Mouse (Mus musculus) brown adipose tissue, adult 24 weeks (tissue): ENCODE data around the gene Cltb. TPM values are rescaled to one million over a fixed set of nuclear protein-coding genes. Genes with fewer than 3 reads are reported as not detected.

Source experiments
- H3K27ac ChIP-seq: fragments of 200-500 bp; replicated peaks from 2 replicates; pipeline ENCODE4 v1.5.1; 2012; ENCODE audit warnings: low read depth, mild to moderate bottlenecking, low read length
- H3K4me1 ChIP-seq: fragments of 200-500 bp; 2 replicates; pipeline ENCODE4 v1.6.1; 2012; ENCODE audit warnings: low read length, mixed read lengths; ENCODE audit not compliant: control insufficient read depth, insufficient read depth, insufficient read length
- H3K4me3 ChIP-seq: fragments of 200-500 bp; 2 replicates; pipeline ENCODE4 v1.5.1; 2012; ENCODE audit warnings: low read depth, mild to moderate bottlenecking, low read length, moderate library complexity; ENCODE audit not compliant: insufficient read depth
- polyA plus RNA-seq: library from polyadenylated mRNA; stranded (reverse); fragments of >200 nt; gene quantifications from 2 replicates; pipeline ENCODE4 v1.2.4, GENCODE M21; 2012; ENCODE audit not compliant: missing spikeins, insufficient read depth, insufficient read length

Cltb gene
- polyA plus RNA-seq, 1 experiment, result 48.8 TPM

GRCm38 (mm10) chr13:54607204-54607603 lies 3.9 kb downstream of the Cltb start:
- Histone ChIP-seq H3K4me1 (peaks cover 10% of the 10 kb centered on the region), H3K27ac (no peak overlapping the region), H3K4me3 (no peak overlapping the region)

- peaks cover 10% of the 10 kb centered on the region for H3K4me1 ChIP-seq
- no peak overlapping the region; the same call in 1 of the 2 replicates for H3K4me3 ChIP-seq
- peak overlapping the region; percentile 89 for H3K27ac ChIP-seq
Measured at GRCm38 (mm10) chr13:54605426-54605825, 5.7 kb downstream of the Cltb start.

- Histone ChIP-seq H3K4me1 (peaks cover 7% of the 10 kb centered on the region), H3K27ac (peak overlapping the region; percentile 89; the same call in 1 of the 2 replicates), H3K4me3 (no peak overlapping the region)
Measured at GRCm38 (mm10) chr13:54604221-54604620, 6.9 kb downstream of the Cltb start.

GRCm38 (mm10) chr13:54603501-54603900 lies 7.6 kb downstream of the Cltb start:
- peaks cover 7% of the 10 kb centered on the region for H3K4me1 ChIP-seq
- H3K27ac ChIP-seq, result no peak overlapping the region
- H3K4me3 ChIP-seq, result no peak overlapping the region

- Histone ChIP-seq H3K4me3 (no peak overlapping the region), H3K4me1 (peaks cover 7% of the 10 kb centered on the region), H3K27ac (no peak overlapping the region)
Measured at GRCm38 (mm10) chr13:54602639-54603111, 8.5 kb downstream of the Cltb start.

- no peak overlapping the region for H3K27ac ChIP-seq
- no peak overlapping the region for H3K4me3 ChIP-seq
- H3K4me1 ChIP-seq, result peaks cover 8% of the 10 kb centered on the region
Measured at GRCm38 (mm10) chr13:54598622-54599143, 12.5 kb downstream of the Cltb start.

GRCm38 (mm10) chr13:54596870-54597269 lies 14.3 kb downstream of the Cltb start:
- H3K27ac ChIP-seq, result no peak overlapping the region
- no peak overlapping the region for H3K4me3 ChIP-seq
- peaks cover 6% of the 10 kb centered on the region for H3K4me1 ChIP-seq

- H3K27ac ChIP-seq, result no peak overlapping the region; the same call in 1 of the 2 replicates
- H3K4me3 ChIP-seq, result no peak overlapping the region
- peaks cover 9% of the 10 kb centered on the region for H3K4me1 ChIP-seq
Measured at GRCm38 (mm10) chr13:54596107-54596690, 14.9 kb downstream of the Cltb start.

- Histone ChIP-seq H3K4me1 (peaks cover 10% of the 10 kb centered on the region), H3K4me3 (no peak overlapping the region)
Measured at GRCm38 (mm10) chr13:54593617-54594016, 17.5 kb downstream of the Cltb start.

GRCm38 (mm10) chr13:54591776-54592356 lies 19.3 kb downstream of the Cltb start:
- Histone ChIP-seq H3K4me3 (peak overlapping the region; percentile 75), H3K4me1 (peaks cover 9% of the 10 kb centered on the region), H3K27ac (no peak overlapping the region)

More at GRCm38 (mm10) chr13:54593617-54594016, 17.5 kb downstream of the Cltb start:
- no peak overlapping the region for H3K27ac ChIP-seq

- Histone ChIP-seq H3K4me1 (peaks cover 7% of the 10 kb centered on the region; the same call in 1 of the 2 replicates), H3K27ac (peak within 1 kb of the TSS; percentile 86), H3K4me3 (peak within 1 kb of the TSS; percentile 77)
Measured at GRCm38 (mm10) chr13:54589996-54590951, 20.9 kb downstream of the Cltb start, which contains the start of the genes Nop16 and Higd2a. Nop16 (minus strand) TSS chr13:54590090. Higd2a (plus strand) TSS chr13:54590207.

GRCm38 (mm10) chr13:54589414-54589995 lies 21.6 kb downstream of the Cltb start:
- peak overlapping the region; percentile 77 for H3K4me3 ChIP-seq
- H3K27ac ChIP-seq, result peak overlapping the region; percentile 46
- peaks cover 7% of the 10 kb centered on the region; the same call in 1 of the 2 replicates for H3K4me1 ChIP-seq

GRCm38 (mm10) chr13:54585831-54586230 lies 25.3 kb downstream of the Cltb start:
- peak overlapping the region; percentile 8; the same call in 1 of the 2 replicates for H3K4me3 ChIP-seq
- H3K27ac ChIP-seq, result peak overlapping the region; percentile 63
- H3K4me1 ChIP-seq, result peaks cover 2% of the 10 kb centered on the region; the same call in 1 of the 2 replicates

- Histone ChIP-seq H3K4me3 (no peak overlapping the region), H3K27ac (no peak overlapping the region), H3K4me1 (peaks cover 2% of the 10 kb centered on the region; the same call in 1 of the 2 replicates)
Measured at GRCm38 (mm10) chr13:54582860-54583259, 28.3 kb downstream of the Cltb start.
